Mouse (Mus musculus) neural tube, embryonic 12.5 days (tissue): ENCODE measurements around the gene Atg4a. TPM values are rescaled to one million over a fixed set of nuclear protein-coding genes. Genes with fewer than 3 reads are reported as not detected.

Experiments
- ATAC-seq: fragments of 200-750 bp; cut with Nextera tagmentation; 2 replicates; pipeline ENCODE4 v1.8.0; 2017; ENCODE audit warnings: low read depth, mild to moderate bottlenecking, moderate TSS enrichment, moderate library complexity; ENCODE audit not compliant: low FRiP score
- H3K27ac ChIP-seq: fragments of 300-500 bp; sonication (generic); 2 replicates; pipeline ENCODE4 v1.5.1; 2016
- H3K27me3 ChIP-seq: fragments of 300-500 bp; sonication (generic); replicated peaks from 2 replicates; pipeline ENCODE4 v1.6.1; 2016; ENCODE audit warnings: mild to moderate bottlenecking
- H3K36me3 ChIP-seq: fragments of 300-500 bp; sonication (generic); 2 replicates; pipeline ENCODE4 v1.6.1; 2016; ENCODE audit warnings: mild to moderate bottlenecking
- H3K4me1 ChIP-seq: fragments of 300-500 bp; sonication (generic); 2 replicates; pipeline ENCODE4 v1.6.1; 2016
- H3K4me2 ChIP-seq: fragments of 300-500 bp; sonication (generic); replicated peaks from 2 replicates; pipeline ENCODE4 v1.6.1; 2016; ENCODE audit warnings: mild to moderate bottlenecking
- H3K4me3 ChIP-seq: fragments of 300-500 bp; sonication (generic); 2 replicates; pipeline ENCODE4 v1.5.1; 2016
- H3K9ac ChIP-seq: fragments of 300-500 bp; sonication (generic); 2 replicates; pipeline ENCODE4 v1.6.1; 2016; ENCODE audit warnings: mild to moderate bottlenecking
- H3K9me3 ChIP-seq: fragments of 300-500 bp; sonication (generic); 2 replicates; pipeline ENCODE4 v1.6.1; 2016; ENCODE audit warnings: mild to moderate bottlenecking
- WGBS: fragments of 180-500 bp; shearing (Covaris S2); methylation state at CpG from one replicate; pipeline ENCODE4 v1.1.7; 2016; 5-methylcytosine and 5-hydroxymethylcytosine counted together
- polyA plus RNA-seq: library from polyadenylated mRNA; unstranded; fragments of >200 nt; fragmentation: Nextera tagmentation; extraction: Ambion mirVana; gene quantifications from 2 replicates; pipeline ENCODE4 v1.2.1, GENCODE M21; 2016

Atg4a gene
- polyA plus RNA-seq, 1 experiment from 2014 or later, result 18.2 TPM

GRCm38 (mm10) chrX:140984795-140985194, 28.1 kb downstream of the Atg4a start:
- H3K36me3 ChIP-seq, result no peaks in the 10 kb centered on the region
- H3K27me3 ChIP-seq, result peaks cover 5% of the 10 kb centered on the region; the same call in 1 of the 2 replicates
- no peak overlapping the region for H3K4me2 ChIP-seq
- H3K27ac ChIP-seq, result no peak overlapping the region
- no peaks in the 10 kb centered on the region for H3K9me3 ChIP-seq
- H3K4me1 ChIP-seq, result no peaks in the 10 kb centered on the region
- ATAC-seq, result no peak
- H3K4me3 ChIP-seq, result no peak overlapping the region
- WGBS, result 71% methylated on average over 6 of the region's 6 CpGs
- H3K9ac ChIP-seq, result no peak overlapping the region

GRCm38 (mm10) chrX:140985256-140985655, 28.5 kb downstream of the Atg4a start:
- no peaks in the 10 kb centered on the region for H3K4me1 ChIP-seq
- H3K9ac ChIP-seq, result no peak overlapping the region
- WGBS, result 85% methylated on average over 2 of the region's 2 CpGs
- no peak overlapping the region for H3K4me2 ChIP-seq
- H3K27me3 ChIP-seq, result peaks cover 6% of the 10 kb centered on the region; the same call in 1 of the 2 replicates
- H3K36me3 ChIP-seq, result no peaks in the 10 kb centered on the region
- H3K9me3 ChIP-seq, result no peaks in the 10 kb centered on the region
- H3K27ac ChIP-seq, result no peak overlapping the region
- H3K4me3 ChIP-seq, result no peak overlapping the region
- ATAC-seq, result no peak

- H3K27ac ChIP-seq, result no peak overlapping the region
- no peak overlapping the region for H3K4me3 ChIP-seq
- peaks cover 31% of the 10 kb centered on the region for H3K27me3 ChIP-seq
- peak; percentile 77 for ATAC-seq
- H3K36me3 ChIP-seq, result 0 out of 2 replicates have a peak, but pooled peaks cover 3% of the 10 kb centered on the region
- no peaks in the 10 kb centered on the region for H3K9me3 ChIP-seq
- WGBS, result 76% methylated on average over 1 of the region's 1 CpGs
- H3K9ac ChIP-seq, result no peak overlapping the region
- H3K4me1 ChIP-seq, result 0 out of 2 replicates have a peak, but pooled peaks cover 2% of the 10 kb centered on the region
- no peak overlapping the region for H3K4me2 ChIP-seq
Measured at GRCm38 (mm10) chrX:140996909-140997516, 40.3 kb downstream of the Atg4a start.

- peaks cover 31% of the 10 kb centered on the region for H3K27me3 ChIP-seq
- no peak for ATAC-seq
- 57% methylated on average over 1 of the region's 1 CpGs for WGBS
Measured at GRCm38 (mm10) chrX:140997912-140998545, 41.3 kb downstream of the Atg4a start.

GRCm38 (mm10) chrX:140998885-140999284, 42.2 kb downstream of the Atg4a start:
- H3K4me2 ChIP-seq, result no peak overlapping the region
- H3K9ac ChIP-seq, result no peak overlapping the region
- no peak overlapping the region for H3K4me3 ChIP-seq
- 0 out of 2 replicates have a peak, but pooled peaks cover 3% of the 10 kb centered on the region for H3K36me3 ChIP-seq
- H3K27me3 ChIP-seq, result peaks cover 31% of the 10 kb centered on the region
- ATAC-seq, result no peak
- H3K27ac ChIP-seq, result no peak overlapping the region
- no peaks in the 10 kb centered on the region for H3K9me3 ChIP-seq
- 0 out of 2 replicates have a peak, but pooled peaks cover 2% of the 10 kb centered on the region for H3K4me1 ChIP-seq

More at GRCm38 (mm10) chrX:140997912-140998545, 41.3 kb downstream of the Atg4a start:
- no peaks in the 10 kb centered on the region for H3K9me3 ChIP-seq
- H3K27ac ChIP-seq, result no peak overlapping the region
- H3K4me1 ChIP-seq, result 0 out of 2 replicates have a peak, but pooled peaks cover 2% of the 10 kb centered on the region
- no peak overlapping the region for H3K4me2 ChIP-seq
- H3K4me3 ChIP-seq, result no peak overlapping the region
- H3K9ac ChIP-seq, result no peak overlapping the region
- H3K36me3 ChIP-seq, result 0 out of 2 replicates have a peak, but pooled peaks cover 3% of the 10 kb centered on the region

- Histone ChIP-seq H3K4me1 (0 out of 2 replicates have a peak, but pooled peaks cover 4% of the 10 kb centered on the region), H3K4me2 (no peak overlapping the region), H3K36me3 (no peaks in the 10 kb centered on the region), H3K9ac (no peak overlapping the region), H3K27me3 (peaks cover 21% of the 10 kb centered on the region), H3K27ac (no peak overlapping the region), H3K4me3 (no peak overlapping the region), H3K9me3 (no peaks in the 10 kb centered on the region)
- no peak for ATAC-seq
- 60% methylated on average over 1 of the region's 1 CpGs for WGBS
Measured at GRCm38 (mm10) chrX:141149705-141150104, 193.0 kb downstream of the Atg4a start.

GRCm38 (mm10) chrX:141150290-141150689, 193.6 kb downstream of the Atg4a start:
- Histone ChIP-seq H3K27ac (no peak overlapping the region), H3K9me3 (no peaks in the 10 kb centered on the region), H3K4me2 (no peak overlapping the region), H3K4me1 (0 out of 2 replicates have a peak, but pooled peaks cover 4% of the 10 kb centered on the region), H3K9ac (no peak overlapping the region), H3K36me3 (no peaks in the 10 kb centered on the region), H3K27me3 (peaks cover 24% of the 10 kb centered on the region), H3K4me3 (no peak overlapping the region)
- peak; percentile 58; the same call in 1 of the 2 replicates for ATAC-seq

- Histone ChIP-seq H3K9me3 (no peaks in the 10 kb centered on the region), H3K27me3 (peaks cover 24% of the 10 kb centered on the region), H3K4me1 (0 out of 2 replicates have a peak, but pooled peaks cover 4% of the 10 kb centered on the region), H3K27ac (no peak overlapping the region), H3K4me2 (no peak overlapping the region), H3K36me3 (no peaks in the 10 kb centered on the region), H3K9ac (no peak overlapping the region), H3K4me3 (no peak overlapping the region)
- ATAC-seq, result 0 out of 2 replicates have a peak, but pooled peaks have one; percentile 11
Measured at GRCm38 (mm10) chrX:141151182-141151581, 194.5 kb downstream of the Atg4a start.

- WGBS, result 19% methylated on average over 2 of the region's 2 CpGs
- Histone ChIP-seq H3K27ac (no peak overlapping the region), H3K4me1 (no peaks in the 10 kb centered on the region), H3K4me3 (no peak overlapping the region), H3K27me3 (peaks cover 10% of the 10 kb centered on the region; the same call in 1 of the 2 replicates), H3K4me2 (no peak overlapping the region), H3K9me3 (no peaks in the 10 kb centered on the region), H3K36me3 (no peaks in the 10 kb centered on the region), H3K9ac (no peak overlapping the region)
- ATAC-seq, result no peak
Measured at GRCm38 (mm10) chrX:141156696-141157095, 200.0 kb downstream of the Atg4a start.

GRCm38 (mm10) chrX:141157626-141158025, 200.9 kb downstream of the Atg4a start:
- no peaks in the 10 kb centered on the region for H3K36me3 ChIP-seq
- no peaks in the 10 kb centered on the region for H3K9me3 ChIP-seq
- no peaks in the 10 kb centered on the region for H3K4me1 ChIP-seq
- H3K4me2 ChIP-seq, result no peak overlapping the region
- H3K4me3 ChIP-seq, result no peak overlapping the region
- no peak for ATAC-seq
- no peak overlapping the region for H3K9ac ChIP-seq
- H3K27me3 ChIP-seq, result peaks cover 4% of the 10 kb centered on the region; the same call in 1 of the 2 replicates
- 64% methylated on average over 4 of the region's 4 CpGs for WGBS
- no peak overlapping the region for H3K27ac ChIP-seq

- H3K36me3 ChIP-seq, result no peaks in the 10 kb centered on the region
- H3K27me3 ChIP-seq, result peaks cover 4% of the 10 kb centered on the region; the same call in 1 of the 2 replicates
- H3K27ac ChIP-seq, result no peak overlapping the region
- WGBS, result 46% methylated on average over 4 of the region's 4 CpGs
- no peaks in the 10 kb centered on the region for H3K4me1 ChIP-seq
- H3K4me2 ChIP-seq, result no peak overlapping the region
- H3K9ac ChIP-seq, result no peak overlapping the region
- no peak overlapping the region for H3K4me3 ChIP-seq
- 0 out of 2 replicates have a peak, but pooled peaks have one; percentile 21 for ATAC-seq
- no peaks in the 10 kb centered on the region for H3K9me3 ChIP-seq
Measured at GRCm38 (mm10) chrX:141158160-141158559, 201.5 kb downstream of the Atg4a start.

- Histone ChIP-seq H3K27ac (no peak overlapping the region), H3K9ac (no peak overlapping the region), H3K4me2 (no peak overlapping the region), H3K4me3 (no peak overlapping the region), H3K36me3 (no peaks in the 10 kb centered on the region), H3K4me1 (no peaks in the 10 kb centered on the region), H3K27me3 (no peaks in the 10 kb centered on the region), H3K9me3 (no peaks in the 10 kb centered on the region)
- no peak for ATAC-seq
- WGBS, result 71% methylated on average over 3 of the region's 3 CpGs
Measured at GRCm38 (mm10) chrX:141160371-141160770, 203.7 kb downstream of the Atg4a start.
